In genomic region chr7:38061060-38061970, GRCm38 (mm10) we compare ENCODE assay signal across 8 mouse cellular contexts. TPM values are rescaled to one million over a fixed set of nuclear protein-coding genes. Genes with fewer than 3 reads are reported as not detected.
DNase-seq lines count a peak whose midpoint lies in the region; ATAC-seq lines count a peak whose summit lies in the region.

No protein-coding gene starts in this region.

- DNase-seq in Muller cell, postnatal 12 days (ENCODE audit: inconsistent ontology term) = peak; percentile 93
- DNase-seq in cerebellum, adult 9-10 months = peak; percentile 94
- DNase-seq in hindbrain, embryonic 10.5 days (ENCODE audit: low spot score) = peak; percentile 93
- peak; percentile 87 for DNase-seq in layer of hippocampus, adult 9-11 months
- DNase-seq in ovary, postnatal 10 days (ENCODE audit: low spot score) = peak; percentile 83
- DNase-seq in thymus, postnatal 10 days (ENCODE audit: low spot score in 2 of 2) = peak; percentile 74 to 87

- peak overlapping the region; percentile 88 for H3K27ac ChIP-seq in hindbrain, embryonic 10.5 days
- H3K27ac ChIP-seq in lung, embryonic 16.5 days (ENCODE audit: low read length) = peak overlapping the region; percentile 63

- peaks cover 5% of the 10 kb centered on the region; the same call in 1 of the 2 replicates for H3K27me3 ChIP-seq in hindbrain, embryonic 10.5 days (ENCODE audit: insufficient read depth, poor library complexity, severe bottlenecking)
- H3K27me3 ChIP-seq in lung, embryonic 16.5 days (ENCODE audit: control insufficient read depth, insufficient read depth, low read depth, low read length) = no peaks in the 10 kb centered on the region

- H3K4me2 ChIP-seq in lung, embryonic 16.5 days (ENCODE audit: low read depth, low read length) = peak overlapping the region; percentile 85

- peak overlapping the region; percentile 70 for H3K4me3 ChIP-seq in hindbrain, embryonic 10.5 days
- H3K4me3 ChIP-seq in lung, embryonic 16.5 days (ENCODE audit: low read length) = peak overlapping the region; percentile 57

- H3K36me3 ChIP-seq in hindbrain, embryonic 10.5 days = no peaks in the 10 kb centered on the region
- no peaks in the 10 kb centered on the region for H3K36me3 ChIP-seq in lung, embryonic 16.5 days (ENCODE audit: control insufficient read depth, insufficient read depth, low read length)

- ATAC-seq in frontal cortex, adult (ENCODE audit: low TSS enrichment) = peak; percentile 78
- ATAC-seq in lung, embryonic 16.5 days (ENCODE audit: low read depth) = peak; percentile 96

- H3K9ac ChIP-seq in lung, embryonic 16.5 days (ENCODE audit: low read length) = peak overlapping the region; percentile 80

- peaks cover 13% of the 10 kb centered on the region for H3K4me1 ChIP-seq in hindbrain, embryonic 10.5 days (replicated peaks)
- H3K4me1 ChIP-seq in lung, embryonic 16.5 days (replicated peaks; ENCODE audit: control insufficient read depth, insufficient read depth, low read length) = peaks cover 4% of the 10 kb centered on the region; the same call in 1 of the 2 replicates

- H3K9me3 ChIP-seq in hindbrain, embryonic 10.5 days = no peaks in the 10 kb centered on the region
- no peaks in the 10 kb centered on the region for H3K9me3 ChIP-seq in lung, embryonic 16.5 days (ENCODE audit: control insufficient read depth, low read length)

- 2% methylated on average over 57 of the region's 57 CpGs for WGBS in hindbrain, embryonic 10.5 days
- WGBS in lung, embryonic 16.5 days = 1% methylated on average over 53 of the region's 57 CpGs

RNA-seq across cellular contexts. Expression of gene Uri1, which starts 38.0 kb away (rescaled TPM):
- 33.4 and 40.1 TPM in 2 replicates for polyA plus RNA-seq in hindbrain, embryonic 10.5 days (2016; fragmentation: Nextera tagmentation; extraction: Ambion mirVana)
- polyA plus RNA-seq in lung, embryonic 16.5 days (2015; fragmentation: Nextera tagmentation; extraction: Ambion mirVana) = 41.1 and 46.1 TPM in 2 replicates

RNA-seq across cellular contexts. Expression of gene Ccne1, which starts 46.0 kb away (rescaled TPM):
- 66.1 and 92.1 TPM in 2 replicates for polyA plus RNA-seq in hindbrain, embryonic 10.5 days (2016; fragmentation: Nextera tagmentation; extraction: Ambion mirVana)
- 40.6 and 48.5 TPM in 2 replicates for polyA plus RNA-seq in lung, embryonic 16.5 days (2015; fragmentation: Nextera tagmentation; extraction: Ambion mirVana)

Comparison
In these comparisons a context has a peak if more than half of its experiments do, and no peak if none do; other contexts are left out.
1. Peak in every context shown above with its lines: DNase-seq, ATAC-seq, H3K4me3 ChIP-seq and H3K27ac ChIP-seq.